Mouse (Mus musculus): ENCODE measurements around the gene Fam180a. TPM values are rescaled to one million over a fixed set of nuclear protein-coding genes. Genes with fewer than 3 reads are reported as not detected.

The Fam180a gene
- total RNA-seq, 2 experiments from 2014 or later, result 1.7 to 4.6 TPM

GRCm38 (mm10) chr6:35313520-35313919 lies 12.4 kb downstream of the Fam180a start:
- no peak for DNase-seq

GRCm38 (mm10) chr6:35309406-35309805 lies 16.5 kb downstream of the Fam180a start:
- DNase-seq, result no peak

DNA sequence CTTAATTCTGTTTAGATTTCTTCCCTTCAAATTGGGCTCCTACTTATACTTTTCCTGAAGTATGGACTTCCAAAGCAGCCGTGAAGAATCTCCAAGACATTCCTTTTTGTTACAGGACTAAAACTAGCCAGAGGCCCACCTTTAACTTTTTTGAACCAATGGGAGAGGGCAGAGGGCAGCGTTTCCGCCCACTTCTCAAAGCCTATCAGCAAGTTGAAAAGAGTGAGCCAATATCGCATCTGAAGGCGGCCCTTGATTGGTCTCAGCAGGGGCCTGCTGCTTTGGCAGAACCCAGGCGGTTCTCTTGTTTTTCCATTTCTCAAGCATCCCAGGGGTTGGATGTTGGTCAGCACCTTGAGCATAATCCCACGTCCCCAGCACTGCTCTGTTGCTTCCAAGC lies 17.9 kb downstream of the Fam180a start, which contains the start of gene Slc13a4:
Gene Slc13a4, minus strand, starts transcription at position 95 of the 400 bp plus-strand sequence.
- no peak for DNase-seq

- no peak for DNase-seq
These were observed 18.8 kb downstream of the Fam180a start for GRCm38 (mm10) chr6:35307136-35307535.

DNA sequence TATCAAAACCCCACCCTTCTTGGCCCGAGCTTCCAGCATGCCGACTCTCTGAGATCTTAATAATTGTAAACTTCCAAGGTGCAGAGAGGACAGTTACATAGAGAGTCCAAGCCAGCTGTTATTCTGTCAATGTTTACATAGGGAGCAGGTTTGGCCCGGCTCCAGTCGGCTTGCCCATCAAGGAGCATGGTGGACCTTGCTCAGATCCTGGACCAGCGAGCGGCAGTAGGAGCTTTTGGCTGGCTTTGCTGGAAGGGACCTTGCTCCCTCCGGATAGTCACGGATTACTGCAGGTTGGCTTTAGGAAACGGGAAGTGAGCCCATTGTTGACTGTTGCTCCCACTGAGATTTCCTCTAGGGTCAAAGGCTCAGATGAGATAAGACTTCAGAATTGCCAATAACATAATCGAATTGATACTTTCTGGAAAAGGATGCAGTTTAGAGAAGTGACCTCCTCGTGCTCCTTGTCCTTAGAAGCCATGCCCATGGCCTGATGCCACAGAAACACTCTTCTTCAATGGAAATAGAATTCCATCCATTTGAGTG lies 22.5 kb downstream of the Fam180a start:
- peak in 1 of 2 experiments; percentile 30 for DNase-seq

DNA sequence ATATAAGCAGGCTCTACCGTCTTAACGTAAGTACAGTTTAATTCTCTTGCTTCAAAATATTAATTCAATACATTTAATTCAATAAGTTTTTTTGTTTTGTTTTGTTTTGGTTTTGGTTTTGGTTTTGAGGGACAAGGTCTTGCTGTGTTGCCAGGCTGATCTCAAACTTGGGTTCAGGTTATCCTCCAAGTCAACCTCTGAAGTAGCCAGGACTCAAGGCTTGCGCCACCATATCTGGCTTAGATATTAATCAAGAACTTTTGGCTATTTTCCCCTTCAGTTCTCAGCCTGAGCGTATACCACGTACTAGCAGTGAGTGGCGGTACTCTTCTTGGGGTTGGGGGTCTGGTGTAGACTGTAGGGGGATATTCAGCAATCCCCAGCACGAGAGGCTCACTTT lies 23.4 kb downstream of the Fam180a start:
- no peak for DNase-seq

- DNase-seq, result no peak
These were observed 27.6 kb downstream of the Fam180a start for GRCm38 (mm10) chr6:35298323-35298722.

GRCm38 (mm10) chr6:35297516-35298227 lies 28.3 kb downstream of the Fam180a start:
- no peak for DNase-seq

DNA sequence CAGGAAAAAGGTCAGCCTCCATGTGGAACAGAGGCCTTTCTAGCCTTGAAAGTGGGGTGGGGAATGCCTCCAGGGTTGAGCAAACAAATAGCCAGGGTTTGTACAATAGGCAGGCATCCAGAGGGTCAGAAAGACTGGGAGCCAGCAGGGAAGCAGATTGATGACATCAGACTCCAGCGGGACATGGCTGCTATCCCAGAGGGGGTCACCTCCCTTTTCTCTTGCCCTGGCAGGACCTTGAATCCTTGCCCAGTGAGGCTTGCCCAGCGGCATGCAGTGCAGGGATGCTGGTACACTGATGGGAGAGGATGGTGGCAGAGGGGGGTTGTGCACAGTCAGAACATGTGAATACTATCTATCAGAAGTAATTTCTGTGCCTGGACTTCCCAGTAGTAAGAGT lies 28.9 kb downstream of the Fam180a start:
- DNase-seq, result peak; percentile 86

GRCm38 (mm10) chr6:35294964-35295363 lies 31.0 kb downstream of the Fam180a start:
- DNase-seq, result no peak

GRCm38 (mm10) chr6:35289676-35290075 lies 36.3 kb downstream of the Fam180a start:
- no peak for DNase-seq

- DNase-seq, result no peak
These were observed 37.0 kb downstream of the Fam180a start for GRCm38 (mm10) chr6:35288920-35289319.

DNA sequence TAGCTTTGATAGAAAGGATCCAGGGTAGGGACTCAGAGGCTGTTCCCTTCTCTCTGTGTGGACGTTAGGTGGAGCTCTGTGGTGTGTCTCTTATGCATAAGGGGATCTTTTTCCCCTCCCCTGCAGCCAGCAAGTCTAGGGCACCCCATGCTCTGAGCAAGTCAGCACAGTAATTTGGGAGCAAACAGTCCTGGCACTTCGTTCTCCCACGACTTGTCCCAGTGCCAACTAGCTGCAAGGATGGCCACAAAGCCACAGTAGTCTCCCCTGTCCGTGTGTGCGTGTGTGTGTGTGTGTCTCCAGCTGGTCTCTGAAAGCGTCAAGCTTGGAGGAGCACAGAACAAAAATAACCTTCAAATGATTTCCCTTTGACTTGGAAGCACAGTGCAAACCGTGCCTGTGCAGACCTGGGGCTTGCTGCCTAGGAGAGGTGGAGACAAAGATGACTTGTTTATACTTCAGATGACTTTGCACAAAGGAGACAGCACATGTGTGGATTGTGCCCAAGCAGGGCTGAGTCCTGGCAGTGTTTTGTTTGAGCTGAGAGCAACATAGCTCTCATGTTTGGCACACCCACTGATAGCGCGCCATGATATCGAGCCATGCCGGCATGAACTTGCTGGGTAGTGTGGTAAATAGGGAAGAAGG lies 37.7 kb downstream of the Fam180a start:
- peak; percentile 16 to 42 for DNase-seq

- no peak for DNase-seq
These were observed 46.6 kb downstream of the Fam180a start for GRCm38 (mm10) chr6:35279306-35279705.

DNA sequence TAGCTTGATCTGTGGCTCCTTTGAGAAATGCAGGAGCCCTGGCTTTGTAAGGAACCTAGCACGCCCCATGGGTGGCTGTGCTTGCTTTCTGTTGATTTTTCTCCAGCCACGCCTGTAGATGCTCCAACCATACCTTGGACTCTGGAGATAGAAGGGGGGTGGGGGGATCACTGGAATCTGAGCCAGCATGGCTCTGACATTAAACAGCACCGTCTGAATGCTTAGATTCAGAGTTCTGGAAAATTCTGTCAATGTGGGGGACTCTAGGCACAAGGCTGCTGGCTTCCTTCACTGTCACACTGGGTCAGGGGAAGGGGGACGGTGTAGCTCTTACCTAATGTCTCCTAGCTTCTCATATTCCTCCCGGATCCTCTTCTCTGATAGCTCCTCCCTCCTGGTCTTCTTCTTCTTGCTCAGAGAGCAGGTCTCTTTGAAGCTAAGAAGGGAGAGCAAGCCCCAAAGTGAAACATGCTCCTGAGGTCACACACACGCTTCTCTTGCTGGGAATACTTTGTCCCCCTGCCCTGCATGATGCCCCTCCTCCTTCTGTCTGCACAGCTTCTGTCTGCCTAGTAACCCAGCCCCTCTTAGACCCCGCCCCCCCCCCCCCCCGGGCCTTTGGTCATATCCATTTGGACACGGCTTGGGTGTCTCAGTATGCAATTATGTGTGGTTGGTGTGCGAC lies 47.9 kb downstream of the Fam180a start:
- DNase-seq, result no peak

GRCm38 (mm10) chr6:35273391-35274082 lies 52.4 kb downstream of the Fam180a start:
- no peak for DNase-seq

GRCm38 (mm10) chr6:35271868-35272765 lies 53.8 kb downstream of the Fam180a start:
- no peak for DNase-seq

GRCm38 (mm10) chr6:35271094-35271855 lies 54.7 kb downstream of the Fam180a start:
- no peak for DNase-seq

DNA sequence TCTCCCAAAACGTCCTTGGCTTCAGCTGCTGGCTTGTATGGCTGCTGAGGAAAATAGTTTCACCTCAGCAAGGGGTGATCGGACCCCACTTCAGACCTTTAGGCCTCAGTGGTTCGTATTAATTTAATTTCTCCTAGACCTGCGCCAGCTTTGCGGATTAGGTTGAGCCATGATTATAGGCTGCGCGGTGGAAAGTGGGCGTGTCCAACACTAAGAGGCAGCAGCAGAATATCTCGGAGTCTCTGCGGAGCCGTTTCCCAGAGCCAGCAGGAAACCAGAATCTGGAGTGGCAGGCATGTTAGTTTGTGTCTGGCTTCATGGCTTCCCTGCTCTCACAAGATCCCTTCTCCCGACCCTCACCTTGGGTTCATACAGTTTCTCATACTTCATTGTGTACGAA lies 56.3 kb downstream of the Fam180a start:
- DNase-seq, result no peak

DNA sequence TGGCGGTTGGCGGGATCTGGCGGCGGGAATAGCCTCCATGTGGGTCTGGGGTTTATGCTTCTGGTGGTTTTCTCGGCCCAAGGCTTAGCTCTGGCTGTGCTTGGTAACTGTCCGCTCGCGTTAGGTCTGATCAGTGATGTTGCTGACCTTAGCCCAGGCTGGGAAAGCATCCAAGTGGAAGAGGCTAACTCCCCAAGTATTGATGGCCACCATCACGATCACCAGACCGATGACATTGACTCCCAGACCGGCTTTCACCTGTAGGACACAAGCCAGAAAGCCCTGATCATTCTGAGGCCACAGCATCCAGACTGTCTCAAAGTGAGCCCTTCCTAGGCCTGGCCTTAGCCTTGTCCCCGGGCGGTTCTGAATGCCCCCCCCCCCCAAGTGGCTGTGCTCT lies 57.2 kb downstream of the Fam180a start:
- DNase-seq, result no peak

Data from adrenal gland, postnatal 36 days (tissue).